Mouse (Mus musculus): Measurements from ENCODE around the gene 4931428F04Rik. TPM values are rescaled to one million over a fixed set of nuclear protein-coding genes. Genes with fewer than 3 reads are reported as not detected.
A peak's percentile ranks its signal among the peaks of the same experiment; 100 is the strongest.

The 4931428F04Rik gene
- total RNA-seq, 2 experiments from 2014 or later = 2.3 to 3.1 TPM

DNA sequence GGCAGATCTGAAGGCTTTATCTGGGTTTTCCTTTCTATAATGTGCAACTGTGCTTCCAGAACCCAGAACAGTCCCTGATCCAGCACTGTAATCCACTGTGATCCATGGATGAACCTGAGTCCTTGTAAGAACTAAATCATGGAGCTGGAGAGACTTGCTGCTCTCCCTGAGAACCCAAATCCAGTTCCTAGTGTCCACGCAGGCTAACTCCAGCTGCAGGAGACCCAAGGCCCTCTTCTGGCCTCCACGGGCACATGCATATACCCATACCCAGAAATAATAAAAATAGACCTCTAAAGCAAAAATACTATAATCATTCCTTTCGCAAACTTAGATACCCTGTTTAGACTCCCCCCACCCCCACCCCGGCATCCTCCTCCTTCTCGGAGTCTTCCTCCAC lies 1.4 kb downstream of the 4931428F04Rik start:
- no peak for DNase-seq

DNA sequence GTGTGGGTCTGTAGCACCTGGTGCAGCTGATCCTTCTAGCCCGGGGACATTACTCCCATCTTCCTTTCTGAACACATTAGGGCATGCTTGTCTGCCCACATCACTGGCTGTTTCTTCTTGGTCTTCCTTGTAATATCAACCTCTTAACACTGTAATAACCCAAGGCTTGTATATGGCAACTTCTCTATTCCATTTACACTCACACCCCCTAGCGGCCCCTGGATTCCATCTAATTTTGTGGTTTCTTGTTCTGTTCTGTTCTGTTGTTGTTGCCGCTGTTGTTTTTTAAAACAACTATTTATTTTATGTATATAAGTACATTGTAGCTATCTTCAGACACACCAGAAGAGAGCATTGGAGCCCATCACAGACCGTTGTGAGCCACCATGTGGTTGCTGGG lies 2.8 kb downstream of the 4931428F04Rik start:
- no peak for DNase-seq

GRCm38 (mm10) chr8:105285514-105285913 lies 4.2 kb downstream of the 4931428F04Rik start:
- DNase-seq = no peak

DNA sequence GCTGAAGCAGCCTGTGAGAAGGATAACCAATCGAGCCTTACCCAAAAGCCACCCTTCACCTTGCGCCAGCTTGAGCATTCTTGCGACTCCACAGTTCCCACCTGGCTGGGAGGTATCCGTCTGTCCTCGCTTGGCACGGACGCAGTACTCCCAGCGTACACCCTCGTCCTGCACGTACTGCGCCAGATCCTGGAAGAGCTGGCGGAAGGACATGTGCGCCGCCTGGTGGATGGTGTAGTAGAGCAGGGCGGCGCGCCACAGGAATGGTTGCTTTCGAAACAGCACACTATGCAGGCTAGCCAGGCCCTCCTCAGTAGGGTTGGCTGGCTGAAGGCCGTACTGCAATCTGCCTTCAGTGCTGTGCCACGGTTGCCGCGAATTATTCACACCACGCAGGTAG lies 6.6 kb downstream of the 4931428F04Rik start:
- DNase-seq = peak; percentile 64

GRCm38 (mm10) chr8:105282239-105282638 lies 7.4 kb downstream of the 4931428F04Rik start:
- no peak for DNase-seq

DNA sequence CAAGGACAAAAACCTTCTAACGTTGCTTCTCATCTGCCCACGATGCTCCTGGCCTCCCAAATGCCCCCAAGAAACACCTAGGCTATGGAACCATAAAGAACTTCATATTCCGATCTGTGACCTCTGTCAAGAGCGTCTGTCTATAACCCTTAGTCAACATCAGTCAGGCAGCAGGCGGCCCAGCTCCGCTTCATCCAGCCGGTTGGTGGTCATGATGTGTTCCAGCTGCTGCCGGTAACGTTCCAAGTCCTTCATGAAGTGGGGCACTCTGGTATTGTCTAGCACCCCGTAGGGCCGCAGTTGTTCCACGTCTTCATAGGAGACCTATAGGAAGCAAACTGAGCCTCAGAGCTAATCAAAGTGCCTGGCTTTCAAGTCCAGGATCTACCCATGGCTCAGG lies 7.8 kb downstream of the 4931428F04Rik start:
- no peak for DNase-seq

- no peak for DNase-seq
Observed at GRCm38 (mm10) chr8:105280567-105280966, 9.1 kb downstream of the 4931428F04Rik start.

DNA sequence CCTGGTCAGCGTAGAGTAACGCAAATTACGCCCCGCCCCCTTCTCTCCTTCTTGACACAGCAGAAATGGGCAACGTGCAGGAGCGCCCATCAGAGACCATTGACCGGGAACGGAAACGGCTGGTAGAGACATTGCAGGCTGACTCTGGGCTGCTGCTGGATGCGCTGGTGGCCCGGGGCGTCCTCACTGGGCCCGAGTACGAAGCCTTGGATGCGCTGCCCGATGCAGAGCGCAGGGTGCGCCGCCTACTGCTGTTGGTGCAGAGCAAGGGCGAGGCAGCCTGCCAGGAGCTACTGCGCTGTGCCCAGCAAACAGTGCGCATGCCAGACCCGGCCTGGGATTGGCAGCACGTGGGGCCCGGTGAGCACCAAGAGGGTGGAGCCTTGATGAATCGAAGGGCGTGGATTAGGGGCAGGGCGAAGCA lies 10.7 kb downstream of the 4931428F04Rik start:
- DNase-seq = peak; percentile 91

- DNase-seq = peak; percentile 70
Observed at GRCm38 (mm10) chr8:105276292-105277120, 13.2 kb downstream of the 4931428F04Rik start.

GRCm38 (mm10) chr8:105275840-105276239 lies 13.8 kb downstream of the 4931428F04Rik start, which contains the start of gene Nol3:
Nol3 (plus strand) TSS chr8:105276140.
- DNase-seq = no peak

DNA sequence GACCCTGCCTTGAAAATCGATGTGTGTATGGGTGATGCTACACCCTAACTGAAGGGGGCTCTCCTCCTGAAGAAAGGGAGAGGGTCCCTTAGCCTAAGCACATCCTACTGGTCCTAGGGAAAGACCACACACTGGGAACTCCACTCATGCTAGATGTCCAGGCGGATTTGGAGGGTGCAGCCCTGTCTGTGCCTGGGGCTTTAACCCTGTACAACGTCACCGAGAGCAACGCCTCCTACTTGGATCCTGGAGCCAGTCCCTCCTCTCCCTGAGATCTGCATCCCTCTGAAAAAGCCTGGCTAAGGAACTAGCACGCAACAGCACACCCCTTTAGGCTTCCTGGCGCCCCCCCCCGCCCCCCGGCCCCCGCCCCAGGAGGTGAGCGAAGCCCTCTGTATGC lies 14.3 kb downstream of the 4931428F04Rik start:
- DNase-seq = no peak

DNA sequence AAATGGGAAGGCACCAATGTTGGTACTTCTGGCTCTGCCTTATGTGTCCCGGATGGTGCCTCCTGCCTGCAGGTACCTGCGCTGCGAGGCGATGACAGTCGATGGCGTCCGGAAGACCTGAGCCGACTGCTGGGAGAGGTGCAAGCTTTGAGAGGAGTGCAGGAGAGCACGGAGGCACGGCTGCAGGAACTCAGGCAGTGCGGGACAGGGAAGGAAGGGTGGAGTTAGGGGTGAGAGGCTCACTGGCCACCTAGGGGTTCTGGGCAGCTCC lies 18.8 kb downstream of the 4931428F04Rik start:
- no peak for DNase-seq

DNA sequence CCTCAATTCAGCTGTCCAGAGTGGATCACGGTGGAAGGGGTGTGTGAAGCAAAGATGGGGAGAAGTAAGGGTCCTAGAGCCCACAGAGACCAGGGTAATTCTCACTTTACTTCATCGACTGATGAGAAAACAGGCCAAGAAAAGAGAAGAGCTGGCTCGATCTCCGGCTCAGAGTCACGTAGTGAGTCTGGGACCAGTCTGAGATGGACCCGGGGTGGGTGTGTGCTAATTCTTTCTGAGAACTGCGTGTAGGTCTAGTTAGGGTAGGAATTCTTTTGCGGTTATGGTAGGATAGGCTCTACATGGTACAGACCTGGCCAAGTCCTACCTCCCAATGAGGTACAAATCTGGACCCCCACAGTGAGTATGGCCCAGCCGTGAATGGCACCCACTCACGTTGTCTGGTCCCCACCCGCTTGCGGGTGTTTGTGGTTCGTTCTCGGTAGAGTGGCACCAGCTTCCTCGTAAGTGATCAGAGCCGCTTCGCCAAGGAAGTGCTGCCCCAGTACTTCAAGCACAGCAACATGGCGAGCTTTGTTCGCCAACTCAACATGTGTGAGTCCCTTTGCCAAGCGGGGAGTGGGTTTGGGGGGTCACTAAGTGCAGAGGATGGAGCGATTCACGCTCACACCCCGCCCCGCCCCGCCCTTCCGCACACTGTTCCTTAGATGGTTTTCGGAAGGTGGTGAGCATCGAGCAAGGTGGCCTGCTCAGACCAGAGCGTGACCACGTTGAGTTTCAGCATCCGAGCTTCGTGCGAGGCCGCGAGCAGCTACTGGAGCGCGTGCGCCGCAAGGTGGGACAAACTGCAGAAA lies 19.4 kb downstream of the 4931428F04Rik start:
- DNase-seq = no peak

DNA sequence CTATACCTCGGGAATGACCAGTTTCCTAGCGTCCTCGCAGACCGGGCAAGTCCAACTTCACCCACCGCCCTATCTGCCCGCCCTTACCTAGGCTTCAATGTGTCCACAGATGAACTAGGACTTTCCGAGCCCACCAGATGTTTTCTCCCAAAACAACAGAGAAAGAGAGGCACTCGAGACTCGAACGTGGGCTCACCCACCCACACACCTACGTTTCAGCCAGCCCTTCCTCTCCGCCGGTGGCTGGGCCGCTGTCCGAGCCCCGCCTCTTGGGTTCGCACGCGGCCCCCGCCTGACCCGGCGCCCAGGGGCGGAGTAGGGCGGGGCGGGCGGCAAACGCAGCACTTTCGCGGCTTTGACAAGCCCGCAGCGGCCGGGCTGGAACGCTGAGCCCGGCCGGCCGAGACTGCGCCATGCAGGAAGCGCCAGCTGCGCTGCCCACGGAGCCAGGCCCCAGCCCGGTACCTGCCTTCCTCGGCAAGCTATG lies 20.2 kb downstream of the 4931428F04Rik start, which contains the start of gene Hsf4:
Hsf4 (plus strand) TSS at position 341 of the 487 bp plus-strand sequence.
- peak; percentile 61 for DNase-seq

GRCm38 (mm10) chr8:105269075-105269458 lies 20.6 kb downstream of the 4931428F04Rik start:
- no peak for DNase-seq

GRCm38 (mm10) chr8:105268342-105269074 lies 21.2 kb downstream of the 4931428F04Rik start:
- no peak for DNase-seq

DNA sequence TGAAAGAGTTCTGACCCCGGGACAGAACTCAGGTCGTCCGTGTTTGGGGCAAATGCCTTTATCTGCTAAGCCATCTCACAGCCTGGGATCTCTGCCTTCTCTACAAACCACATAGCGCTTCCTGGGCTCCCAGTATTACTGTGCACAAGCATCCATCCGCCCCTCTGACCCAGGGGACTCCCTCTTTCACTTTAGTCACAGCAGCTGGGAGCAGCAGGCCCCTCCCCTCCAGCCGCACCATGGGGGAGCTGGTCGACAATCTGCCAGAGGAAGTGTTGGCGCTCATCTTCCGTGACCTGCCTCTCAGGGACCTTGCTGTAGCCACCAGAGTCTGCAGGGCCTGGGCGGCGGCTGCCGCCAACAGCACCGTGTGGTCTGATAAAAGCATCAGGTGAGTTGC lies 22.9 kb downstream of the 4931428F04Rik start:
- no peak for DNase-seq

GRCm38 (mm10) chr8:105265128-105265527 lies 24.5 kb downstream of the 4931428F04Rik start:
- DNase-seq = no peak

DNA sequence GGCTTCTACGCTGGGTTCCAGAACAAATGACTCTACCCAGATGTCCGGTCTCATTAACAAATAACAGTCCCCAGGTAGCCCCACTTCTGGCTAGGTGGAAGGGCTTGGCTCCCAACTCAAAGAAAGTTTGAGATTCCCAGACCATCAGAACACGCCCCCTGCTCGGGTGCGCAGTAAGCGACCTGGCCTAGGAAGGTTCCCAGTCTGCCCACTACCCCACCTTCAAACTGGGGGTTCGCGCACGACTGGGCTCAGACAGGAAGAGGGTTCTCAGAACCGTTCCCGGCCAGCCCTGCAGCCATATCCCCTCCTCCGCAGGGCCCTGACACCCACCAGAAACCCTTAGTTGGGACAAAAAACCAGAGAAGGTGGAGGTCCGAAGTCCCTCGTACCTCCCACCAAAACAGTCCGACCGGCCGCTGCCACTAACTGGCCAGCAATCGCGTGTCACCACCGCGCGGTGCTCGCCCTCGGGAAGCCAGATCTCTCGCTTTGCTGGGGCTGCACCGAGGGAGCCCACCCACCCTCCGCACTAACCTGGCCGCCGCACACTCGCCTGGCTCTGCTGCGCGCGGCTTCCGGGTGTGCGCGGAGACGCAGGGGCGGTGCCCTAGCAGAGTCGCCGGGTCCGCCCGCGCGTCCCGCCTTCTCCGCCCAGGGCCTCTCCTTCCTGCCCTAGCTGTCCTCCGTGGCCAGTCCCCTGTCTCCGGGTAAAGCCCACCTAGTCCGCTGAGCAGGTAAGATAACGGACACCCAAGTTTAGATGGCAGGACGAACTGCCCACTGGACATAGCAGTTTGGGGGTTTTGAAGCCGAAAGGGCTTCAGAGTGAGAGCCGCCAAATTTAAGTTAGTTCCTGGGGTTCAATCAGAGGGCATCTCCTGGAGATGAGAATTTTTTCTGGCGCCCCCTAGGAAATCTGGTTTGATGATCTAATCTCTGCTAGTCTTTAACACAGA lies 25.4 kb downstream of the 4931428F04Rik start, which contains the start of the genes Tradd and Fbxl8:
Tradd (minus strand) TSS at position 586 of the 959 bp plus-strand sequence.
Fbxl8 (plus strand) TSS at position 625 of the 959 bp plus-strand sequence.
- peak; percentile 71 for DNase-seq

DNA sequence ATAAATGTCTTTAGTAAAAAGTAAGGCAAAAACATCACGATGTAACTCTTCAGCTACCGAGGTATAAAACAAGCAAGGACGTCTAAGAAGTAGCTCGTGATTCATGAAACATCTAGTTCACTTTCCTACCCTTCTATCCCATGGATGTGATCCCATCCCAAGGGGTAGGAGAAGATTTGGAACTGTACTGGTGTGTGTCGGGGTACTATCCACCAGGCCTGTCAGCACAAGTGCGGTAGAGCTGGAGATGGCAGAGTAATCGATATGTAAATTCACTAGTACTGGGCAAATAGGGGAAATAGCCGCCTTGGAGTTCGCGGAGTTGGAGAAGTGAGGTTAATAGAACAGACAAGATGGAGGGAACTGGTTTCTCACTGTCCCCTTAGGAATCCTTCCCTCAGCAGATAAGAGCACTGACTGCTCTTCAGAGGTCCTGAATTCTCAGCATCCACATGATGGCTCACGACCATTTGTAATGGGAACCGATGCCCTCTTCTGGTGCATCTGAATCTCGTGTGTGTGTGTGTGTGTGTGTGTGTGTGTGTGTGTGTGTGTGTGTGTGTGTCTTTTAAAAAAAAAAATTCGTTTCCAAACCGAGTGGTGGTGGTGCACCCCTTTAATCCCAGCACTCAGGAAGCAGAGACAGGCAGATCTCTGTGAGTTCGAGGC lies 26.3 kb downstream of the 4931428F04Rik start:
- DNase-seq = no peak
